Mouse (Mus musculus): ENCODE measurements around the gene Etl4. TPM values are rescaled to one million over a fixed set of nuclear protein-coding genes. Genes with fewer than 3 reads are reported as not detected.

Etl4 gene
- total and polyA plus RNA-seq, 3 experiments: not detected

GRCm38 (mm10) chr2:20831608-20832406 is 922.2 kb downstream of the Etl4 start:
- DNase-seq (ENCODE audit: low read depth, low spot score): no peak
- no peaks in the 10 kb centered on the region for H3K4me1 ChIP-seq (ENCODE audit: control insufficient read depth in 1 of 2, insufficient read depth in 2 of 2, low read length in 2 of 2)
- TF ChIP-seq JUND (IDR thresholded peaks at IDR 0.05; ENCODE audit: low read depth, low read length) (no peak), POLR2AphosphoS5 (IDR thresholded peaks at IDR 0.05; ENCODE audit: borderline replicate concordance, low read depth, low read length) (no peak)
- no peak overlapping the region for H3K9ac ChIP-seq (ENCODE audit: control insufficient read depth, low read depth, low read length, poor library complexity, severe bottlenecking)
- H3K36me3 ChIP-seq (ENCODE audit: control insufficient read depth in 1 of 2, insufficient read depth in 2 of 2, low read length in 2 of 2): no peaks in the 10 kb centered on the region
- H3K4me3 ChIP-seq (ENCODE audit: control insufficient read depth in 1 of 2, insufficient read depth in 1 of 2, low read depth in 2 of 2, low read length in 2 of 2): no peak overlapping the region
- no peaks in the 10 kb centered on the region for H3K9me3 ChIP-seq (replicated peaks; ENCODE audit: insufficient read depth, low read length)
- no peaks in the 10 kb centered on the region for H3K79me2 ChIP-seq (ENCODE audit: control insufficient read depth, insufficient read depth, low read length, poor library complexity)
- no peak overlapping the region for H3K27ac ChIP-seq (ENCODE audit: control insufficient read depth, low read depth, low read length)
- H3K27me3 ChIP-seq (ENCODE audit: control insufficient read depth in 1 of 2, insufficient read depth in 2 of 2, low read length in 2 of 2): no peaks in the 10 kb centered on the region

GRCm38 (mm10) chr2:20849346-20849745 is 939.8 kb downstream of the Etl4 start:
- Histone ChIP-seq H3K36me3 (ENCODE audit: control insufficient read depth in 1 of 2, insufficient read depth in 2 of 2, low read length in 2 of 2) (peaks cover 0 to 2% of the 10 kb centered on the region in 2 experiments; a peak in 1 of 4 replicates), H3K27ac (ENCODE audit: control insufficient read depth, low read depth, low read length) (no peak overlapping the region), H3K79me2 (ENCODE audit: control insufficient read depth, insufficient read depth, low read length, poor library complexity) (no peaks in the 10 kb centered on the region), H3K27me3 (ENCODE audit: control insufficient read depth in 1 of 2, insufficient read depth in 2 of 2, low read length in 2 of 2) (no peaks in the 10 kb centered on the region), H3K4me1 (ENCODE audit: control insufficient read depth in 1 of 2, insufficient read depth in 2 of 2, low read length in 2 of 2) (no peaks in the 10 kb centered on the region), H3K9ac (ENCODE audit: control insufficient read depth, low read depth, low read length, poor library complexity, severe bottlenecking) (no peak overlapping the region), H3K4me3 (ENCODE audit: control insufficient read depth in 1 of 2, insufficient read depth in 1 of 2, low read depth in 2 of 2, low read length in 2 of 2) (no peak overlapping the region), H3K9me3 (replicated peaks; ENCODE audit: insufficient read depth, low read length) (no peaks in the 10 kb centered on the region)
- no peak for DNase-seq (ENCODE audit: low read depth, low spot score)
- TF ChIP-seq JUND (IDR thresholded peaks at IDR 0.05; ENCODE audit: low read depth, low read length) (no peak), POLR2AphosphoS5 (IDR thresholded peaks at IDR 0.05; ENCODE audit: borderline replicate concordance, low read depth, low read length) (no peak), TCF12 (IDR thresholded peaks at IDR 0.05; ENCODE audit: low read depth, low read length) (no peak), GABPA (IDR thresholded peaks at IDR 0.05; ENCODE audit: low read depth, low read length) (no peak), MXI1 (IDR thresholded peaks at IDR 0.05; ENCODE audit: low read depth, low read length) (no peak), POLR2AphosphoS2 (IDR thresholded peaks at IDR 0.05; ENCODE audit: low read length) (no peak), KAT2A (conservative IDR thresholded peaks at IDR 0.05; ENCODE audit: low read depth, low read length) (no peak), CHD1 (IDR thresholded peaks at IDR 0.05; ENCODE audit: low read depth, low read length) (no peak), ZKSCAN1 (IDR thresholded peaks at IDR 0.05; ENCODE audit: low read depth, low read length) (no peak), CHD2 (IDR thresholded peaks at IDR 0.05; ENCODE audit: low read length) (no peak), SMC3 (IDR thresholded peaks at IDR 0.05; ENCODE audit: low read depth, low read length) (no peak), TBP (IDR thresholded peaks at IDR 0.05; ENCODE audit: low read depth, low read length) (no peak), ELF1 (IDR thresholded peaks at IDR 0.05; ENCODE audit: low read depth, low read length) (no peak)
